Mouse (Mus musculus): ENCODE measurements around the gene Mbd6. TPM values are rescaled to one million over a fixed set of nuclear protein-coding genes. Genes with fewer than 3 reads are reported as not detected.

Mbd6 gene
- total and polyA plus RNA-seq, 3 experiments = 4.1 to 239 (median 107) TPM

DNA sequence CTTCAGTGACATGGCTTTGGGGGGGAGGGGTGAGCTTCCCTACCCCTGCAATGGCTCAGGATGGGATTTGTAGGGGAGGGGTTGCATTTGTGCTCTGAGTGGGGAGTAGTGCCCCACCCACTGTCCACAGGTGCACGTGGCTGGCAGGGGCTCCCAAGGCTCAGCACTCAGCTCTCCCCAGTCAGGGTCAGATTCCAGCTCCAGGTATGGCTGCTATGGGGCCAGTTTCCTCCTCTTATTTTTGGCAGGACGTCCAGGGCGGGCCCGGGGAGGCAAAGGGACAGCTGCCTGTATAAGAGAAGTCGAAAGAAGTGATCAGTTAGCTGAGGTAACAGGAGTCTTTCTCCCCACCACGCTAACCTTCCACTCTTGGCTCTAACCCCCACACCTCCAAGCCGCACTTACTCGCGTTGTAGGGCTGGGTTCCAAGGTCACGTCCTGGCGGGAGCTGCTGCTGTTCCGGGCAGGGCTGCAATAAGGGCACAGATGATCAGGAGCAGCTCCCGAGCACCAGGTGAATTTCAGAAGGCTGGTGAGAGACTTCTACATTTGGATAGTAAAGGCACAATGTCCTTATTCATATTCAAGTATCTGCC, 6.1 kb downstream of the Mbd6 start:
- Histone ChIP-seq H3K36me3 (replicated peaks) (peaks cover 99% of the 10 kb centered on the region), H3K4me1 (ENCODE audit: insufficient read depth, low read depth, low read length) (peaks cover 60% of the 10 kb centered on the region), H3K9me3 (replicated peaks) (peaks cover 2% of the 10 kb centered on the region; the same call in 1 of the 2 replicates), H3K4me3 (ENCODE audit: low read depth, low read length) (no peak overlapping the region), H3K27me3 (ENCODE audit: insufficient read depth, low read length) (no peaks in the 10 kb centered on the region)
- TF ChIP-seq GATA2 (IDR thresholded peaks at IDR 0.05; ENCODE audit: borderline replicate concordance, low read depth, low read length) = no peak
- DNase-seq (ENCODE audit: low spot score) = no peak
- no peak for ATAC-seq (ENCODE audit: extremely low read depth, insufficient number of reproducible peaks, low FRiP score, poor library complexity, severe bottlenecking)

DNA sequence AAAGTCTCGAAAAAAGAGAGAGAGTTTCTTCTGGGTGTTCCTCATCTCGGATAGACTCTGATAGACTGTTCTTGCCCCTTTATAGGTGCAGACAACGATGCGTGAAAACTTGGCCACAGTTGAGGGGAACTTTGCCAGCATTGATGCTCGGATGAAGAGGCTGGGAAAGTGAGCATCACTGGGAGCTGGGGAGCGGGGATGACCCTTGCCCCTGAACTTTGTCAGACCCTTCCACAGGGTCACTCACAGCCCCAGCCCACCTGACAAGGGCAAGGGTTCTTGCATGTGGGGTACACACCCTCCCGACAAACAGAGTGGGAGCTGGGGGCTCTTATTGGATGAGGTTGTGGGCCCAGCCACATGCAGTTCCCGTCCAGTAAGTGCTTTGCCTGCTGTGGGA, 7.5 kb downstream of the Mbd6 start:
- TF ChIP-seq GATA2 (IDR thresholded peaks at IDR 0.05; ENCODE audit: borderline replicate concordance, low read depth, low read length) (no peak), POLR2AphosphoS5 (IDR thresholded peaks at IDR 0.05; ENCODE audit: insufficient replicate concordance, low read depth, low read length) (no peak; the same call in 1 of the 2 replicates), CTCF (IDR thresholded peaks at IDR 0.05; ENCODE audit: low read depth, low read length) (no peak)
- Histone ChIP-seq H3K9me3 (replicated peaks) (peaks cover 2% of the 10 kb centered on the region; the same call in 1 of the 2 replicates), H3K27me3 (ENCODE audit: insufficient read depth, low read length) (no peaks in the 10 kb centered on the region), H3K4me1 (ENCODE audit: insufficient read depth, low read depth, low read length) (peaks cover 46% of the 10 kb centered on the region), H3K4me3 (ENCODE audit: low read depth, low read length) (no peak overlapping the region), H3K36me3 (replicated peaks) (peaks cover 100% of the 10 kb centered on the region)
- no peak for ATAC-seq (ENCODE audit: extremely low read depth, insufficient number of reproducible peaks, low FRiP score, poor library complexity, severe bottlenecking)
- DNase-seq (ENCODE audit: low spot score) = no peak

DNA sequence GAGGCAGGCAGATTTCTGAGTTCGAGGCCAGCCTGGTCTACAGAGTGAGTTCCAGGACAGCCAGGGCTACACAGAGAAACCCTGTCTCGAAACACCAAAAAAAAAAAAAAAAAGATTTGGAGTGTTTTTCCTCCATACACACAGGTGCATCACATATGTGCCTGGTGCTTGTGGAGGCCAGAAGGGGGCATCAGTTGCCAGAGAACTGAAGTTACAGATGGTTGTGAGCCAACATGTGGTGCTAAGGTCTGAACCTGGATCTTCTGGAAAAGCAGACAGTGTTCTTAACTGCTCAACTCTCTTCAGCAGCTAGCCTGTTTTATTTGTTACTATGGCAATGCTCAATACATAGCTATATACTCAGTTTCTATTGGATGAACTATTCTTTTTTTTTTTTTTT, 9.1 kb downstream of the Mbd6 start:
- H3K27me3 ChIP-seq (ENCODE audit: insufficient read depth, low read length) = no peaks in the 10 kb centered on the region

DNA sequence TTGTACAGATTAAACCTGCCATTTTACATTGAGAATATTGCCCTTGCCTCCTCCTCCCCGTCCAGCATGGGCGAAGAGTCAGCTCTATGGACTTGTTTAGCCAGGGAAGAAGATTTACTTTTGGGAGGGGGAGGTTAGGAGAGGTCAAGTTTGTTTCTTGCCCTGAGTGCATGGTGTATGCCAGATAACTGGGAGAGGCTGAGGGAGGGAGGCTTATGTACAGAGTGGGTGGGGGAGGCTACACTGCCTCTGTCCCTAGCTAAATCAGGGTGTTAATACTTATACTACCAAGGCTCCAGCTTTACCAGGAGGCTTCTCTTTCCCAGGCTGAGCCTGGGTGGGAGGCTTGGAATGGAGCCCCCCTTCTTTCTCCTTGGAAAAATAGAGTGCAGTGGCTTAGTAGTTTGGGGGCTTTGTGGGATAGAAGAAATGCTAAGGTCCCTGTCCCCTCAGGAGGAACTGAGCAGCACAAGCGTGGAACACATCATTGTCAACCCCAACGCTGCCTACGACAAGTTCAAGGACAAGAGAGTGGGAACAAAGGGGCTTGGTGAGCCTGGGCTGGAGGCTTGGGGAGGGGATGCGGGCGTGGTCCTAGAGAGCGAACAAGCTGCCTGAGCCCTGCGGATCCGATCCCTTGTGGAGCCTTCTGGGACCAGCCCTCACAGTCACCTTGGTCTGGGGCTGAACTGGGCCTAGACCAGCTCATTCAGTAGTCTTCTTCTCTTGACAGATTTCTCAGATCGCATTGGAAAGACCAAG, 14.4 kb downstream of the Mbd6 start:
- DNase-seq (ENCODE audit: low spot score) (no peak), ATAC-seq (ENCODE audit: extremely low read depth, insufficient number of reproducible peaks, low FRiP score, poor library complexity, severe bottlenecking) (no peak)
- no peaks in the 10 kb centered on the region for H3K9me3 ChIP-seq (replicated peaks)
- peaks cover 31% of the 10 kb centered on the region for H3K4me1 ChIP-seq (ENCODE audit: insufficient read depth, low read depth, low read length)
- TF ChIP-seq TAL1 (conservative IDR thresholded peaks at IDR 0.05; ENCODE audit: low read depth, low read length) (no peak), POLR2AphosphoS5 (IDR thresholded peaks at IDR 0.05; ENCODE audit: insufficient replicate concordance, low read depth, low read length) (no peak), CTCF (IDR thresholded peaks at IDR 0.05; ENCODE audit: low read depth, low read length) (no peak), GATA2 (IDR thresholded peaks at IDR 0.05; ENCODE audit: borderline replicate concordance, low read depth, low read length) (no peak), GATA1 (IDR thresholded peaks at IDR 0.05; ENCODE audit: borderline replicate concordance, low read length) (no peak)
- no peak overlapping the region for H3K4me3 ChIP-seq (ENCODE audit: low read depth, low read length)
- H3K36me3 ChIP-seq (replicated peaks) = peaks cover 99% of the 10 kb centered on the region
- no peaks in the 10 kb centered on the region for H3K27me3 ChIP-seq (ENCODE audit: insufficient read depth, low read length)

More for the DNA sequence above, 9.1 kb downstream of the Mbd6 start:
- TF ChIP-seq CTCF (IDR thresholded peaks at IDR 0.05; ENCODE audit: low read depth, low read length) (no peak), GATA2 (IDR thresholded peaks at IDR 0.05; ENCODE audit: borderline replicate concordance, low read depth, low read length) (no peak), GATA1 (IDR thresholded peaks at IDR 0.05; ENCODE audit: borderline replicate concordance, low read length) (no peak), POLR2AphosphoS5 (IDR thresholded peaks at IDR 0.05; ENCODE audit: insufficient replicate concordance, low read depth, low read length) (no peak), TAL1 (conservative IDR thresholded peaks at IDR 0.05; ENCODE audit: low read depth, low read length) (no peak)
- H3K4me1 ChIP-seq (ENCODE audit: insufficient read depth, low read depth, low read length) = peaks cover 32% of the 10 kb centered on the region
- peaks cover 100% of the 10 kb centered on the region for H3K36me3 ChIP-seq (replicated peaks)
- DNase-seq (ENCODE audit: low spot score) (no peak), ATAC-seq (ENCODE audit: extremely low read depth, insufficient number of reproducible peaks, low FRiP score, poor library complexity, severe bottlenecking) (no peak)
- H3K4me3 ChIP-seq (ENCODE audit: low read depth, low read length) = no peak overlapping the region
- peaks cover 2% of the 10 kb centered on the region; the same call in 1 of the 2 replicates for H3K9me3 ChIP-seq (replicated peaks)

DNA sequence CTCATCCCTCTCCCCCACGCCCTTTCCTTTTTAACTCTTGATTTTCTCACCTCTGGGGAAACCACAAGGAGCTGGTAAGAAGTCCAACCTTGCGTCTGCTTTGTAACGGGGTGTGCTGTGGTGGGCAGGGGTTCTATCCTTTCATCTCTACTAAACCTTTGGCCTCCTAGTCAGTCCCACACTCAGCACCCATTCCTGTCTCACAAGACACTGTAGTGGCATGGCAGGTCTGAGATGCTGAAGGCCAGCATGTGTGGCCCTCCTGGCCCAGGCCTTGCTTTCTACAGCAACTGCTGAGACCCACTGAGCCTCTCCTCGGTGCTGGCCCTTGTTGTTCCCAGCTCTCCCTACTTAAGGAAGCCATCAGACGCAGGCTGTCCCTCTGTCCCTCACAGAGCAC, 16.4 kb downstream of the Mbd6 start:
- ATAC-seq (ENCODE audit: extremely low read depth, insufficient number of reproducible peaks, low FRiP score, poor library complexity, severe bottlenecking) (no peak), DNase-seq (ENCODE audit: low spot score) (no peak)
- H3K4me1 ChIP-seq (ENCODE audit: insufficient read depth, low read depth, low read length) = peaks cover 45% of the 10 kb centered on the region
- no peaks in the 10 kb centered on the region for H3K27me3 ChIP-seq (ENCODE audit: insufficient read depth, low read length)
- no peak for TF ChIP-seq TAL1 (conservative IDR thresholded peaks at IDR 0.05; ENCODE audit: low read depth, low read length)
- TF ChIP-seq GATA1 (IDR thresholded peaks at IDR 0.05; ENCODE audit: borderline replicate concordance, low read length) = no peak
- no peak for TF ChIP-seq CTCF (IDR thresholded peaks at IDR 0.05; ENCODE audit: low read depth, low read length)
- TF ChIP-seq POLR2AphosphoS5 (IDR thresholded peaks at IDR 0.05; ENCODE audit: insufficient replicate concordance, low read depth, low read length) = no peak
- no peak for TF ChIP-seq GATA2 (IDR thresholded peaks at IDR 0.05; ENCODE audit: borderline replicate concordance, low read depth, low read length)
- no peak overlapping the region for H3K4me3 ChIP-seq (ENCODE audit: low read depth, low read length)
- H3K36me3 ChIP-seq (replicated peaks) = peaks cover 95% of the 10 kb centered on the region
- H3K9me3 ChIP-seq (replicated peaks) = no peaks in the 10 kb centered on the region

DNA sequence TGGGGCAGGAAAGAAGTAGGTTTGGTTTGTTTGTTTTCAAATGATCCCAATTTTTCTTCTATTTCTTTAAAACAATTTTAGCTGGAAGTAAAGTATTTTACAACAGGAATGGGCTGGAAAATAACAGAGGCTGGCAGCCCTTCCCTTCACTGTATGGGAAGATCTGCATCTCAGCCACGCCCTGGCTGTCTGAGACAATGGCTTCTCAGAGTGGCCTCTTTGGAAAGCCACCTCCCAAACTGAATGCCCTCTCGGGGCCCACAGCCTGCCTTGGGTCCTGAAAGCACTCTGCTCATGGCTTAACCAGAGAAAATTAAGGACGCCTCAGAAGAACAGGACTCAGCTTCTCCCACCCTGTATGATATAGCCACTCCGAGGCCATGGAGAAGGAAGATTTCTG, 18.9 kb downstream of the Mbd6 start:
- H3K4me1 ChIP-seq (ENCODE audit: insufficient read depth, low read depth, low read length) = peaks cover 54% of the 10 kb centered on the region
- peaks cover 73% of the 10 kb centered on the region for H3K36me3 ChIP-seq (replicated peaks)
- no peak overlapping the region for H3K4me3 ChIP-seq (ENCODE audit: low read depth, low read length)
- no peak for ATAC-seq (ENCODE audit: extremely low read depth, insufficient number of reproducible peaks, low FRiP score, poor library complexity, severe bottlenecking)
- H3K9me3 ChIP-seq (replicated peaks) = no peaks in the 10 kb centered on the region
- no peak for DNase-seq (ENCODE audit: low spot score)
- H3K27me3 ChIP-seq (ENCODE audit: insufficient read depth, low read length) = no peaks in the 10 kb centered on the region
- TF ChIP-seq POLR2AphosphoS5 (IDR thresholded peaks at IDR 0.05; ENCODE audit: insufficient replicate concordance, low read depth, low read length) (no peak), CTCF (IDR thresholded peaks at IDR 0.05; ENCODE audit: low read depth, low read length) (no peak), GATA1 (IDR thresholded peaks at IDR 0.05; ENCODE audit: borderline replicate concordance, low read length) (no peak), GATA2 (IDR thresholded peaks at IDR 0.05; ENCODE audit: borderline replicate concordance, low read depth, low read length) (no peak), TAL1 (conservative IDR thresholded peaks at IDR 0.05; ENCODE audit: low read depth, low read length) (no peak)
